Mouse (Mus musculus) G1E-ER4 (cell line): ENCODE data around the gene Rundc3a. TPM values are rescaled to one million over a fixed set of nuclear protein-coding genes. Genes with fewer than 3 reads are reported as not detected.

Source experiments
- GATA1 ChIP-seq: IDR thresholded peaks from one replicate; pipeline ENCODE4 v1.8.0; 2012; ENCODE audit warnings: low read length, inconsistent platforms
- polyA plus RNA-seq: library from polyadenylated mRNA; stranded (reverse); fragments of >175 nt; gene quantifications from 2 replicates; pipeline ENCODE4 v1.2.3, GENCODE M21; 2012

Gene Rundc3a
- polyA plus RNA-seq, 1 experiment = not detected

DNA sequence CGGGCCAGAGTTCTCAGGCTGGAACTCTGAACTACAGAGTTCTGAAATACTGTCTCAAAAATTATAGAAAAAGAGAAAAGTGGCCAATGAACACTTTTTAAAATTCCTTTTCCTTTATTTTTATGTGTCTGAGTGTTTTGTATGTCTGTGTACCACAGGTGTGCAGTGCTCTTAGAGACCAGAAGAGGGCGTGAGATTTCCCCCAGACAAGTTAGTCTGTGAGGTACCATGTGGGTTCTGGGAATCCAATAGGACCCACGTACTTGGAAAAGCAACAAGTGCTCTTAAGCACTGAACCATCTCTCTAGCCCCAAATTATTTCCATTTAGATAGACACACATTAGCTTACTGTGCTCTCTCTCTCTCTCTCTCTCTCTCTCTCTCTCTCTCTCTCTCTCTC lies 48.2 kb downstream of the Rundc3a start:
- TF ChIP-seq GATA1 = no peak

DNA sequence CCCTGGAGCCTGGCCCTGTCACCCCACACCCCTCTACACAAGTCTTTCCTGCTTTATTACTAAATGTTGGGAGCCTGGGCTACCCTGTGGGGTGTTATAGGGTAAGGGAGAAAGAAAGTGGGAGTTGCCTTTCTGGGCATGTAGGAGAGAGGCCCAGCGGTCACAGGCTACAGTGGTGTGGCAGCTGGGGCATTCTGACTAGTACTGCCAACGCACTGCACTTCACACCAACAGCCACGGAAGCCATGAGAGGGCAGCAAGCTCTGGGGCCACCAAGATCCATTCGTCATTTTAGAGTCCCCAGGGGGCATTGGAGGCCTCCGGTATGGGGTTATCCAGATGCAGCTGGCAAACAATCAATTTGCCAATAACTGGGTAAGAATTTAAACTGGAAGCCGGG lies 48.9 kb downstream of the Rundc3a start:
- no peak for TF ChIP-seq GATA1

- no peak for TF ChIP-seq GATA1
Measured at GRCm38 (mm10) chr11:102443740-102444139, 50.5 kb downstream of the Rundc3a start.

GRCm38 (mm10) chr11:102444321-102444720 lies 51.1 kb downstream of the Rundc3a start:
- no peak for TF ChIP-seq GATA1

- no peak for TF ChIP-seq GATA1
Measured at GRCm38 (mm10) chr11:102444781-102445180, 51.6 kb downstream of the Rundc3a start.

DNA sequence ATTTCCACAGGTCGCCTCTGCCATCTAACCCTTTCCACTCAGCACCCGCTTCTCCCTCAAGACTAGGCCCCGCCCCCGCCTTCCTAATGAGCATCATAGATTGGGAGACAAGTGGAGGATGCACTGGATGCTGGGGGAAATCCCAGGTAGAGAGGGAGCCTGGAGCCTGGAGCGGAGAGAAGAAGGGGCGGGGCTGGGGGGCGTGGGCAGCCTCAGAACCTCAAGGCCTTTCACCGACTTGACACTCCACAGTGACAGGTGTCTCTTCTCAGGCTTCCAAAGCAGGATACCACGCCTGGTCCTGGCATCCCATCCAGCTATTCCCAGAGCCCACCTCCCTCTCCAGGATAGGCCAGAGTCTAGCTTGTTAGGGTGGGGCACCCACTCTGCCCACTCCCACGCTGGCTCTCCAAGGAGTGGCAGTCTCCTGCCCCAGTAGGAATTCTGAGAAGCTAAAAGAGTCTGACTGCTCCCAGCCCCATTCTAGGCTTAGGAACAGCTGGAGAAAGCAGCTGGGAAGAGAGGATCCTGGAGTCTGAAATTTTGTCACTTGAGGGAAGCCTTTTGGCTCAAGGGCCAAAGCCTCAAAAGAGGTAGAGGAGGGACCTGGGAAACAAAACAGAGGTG lies 52.2 kb downstream of the Rundc3a start:
- TF ChIP-seq GATA1 = no peak

- TF ChIP-seq GATA1 = no peak
Measured at GRCm38 (mm10) chr11:102445891-102446361, 52.7 kb downstream of the Rundc3a start.

- TF ChIP-seq GATA1 = no peak
Measured at GRCm38 (mm10) chr11:102446581-102447461, 53.6 kb downstream of the Rundc3a start.

DNA sequence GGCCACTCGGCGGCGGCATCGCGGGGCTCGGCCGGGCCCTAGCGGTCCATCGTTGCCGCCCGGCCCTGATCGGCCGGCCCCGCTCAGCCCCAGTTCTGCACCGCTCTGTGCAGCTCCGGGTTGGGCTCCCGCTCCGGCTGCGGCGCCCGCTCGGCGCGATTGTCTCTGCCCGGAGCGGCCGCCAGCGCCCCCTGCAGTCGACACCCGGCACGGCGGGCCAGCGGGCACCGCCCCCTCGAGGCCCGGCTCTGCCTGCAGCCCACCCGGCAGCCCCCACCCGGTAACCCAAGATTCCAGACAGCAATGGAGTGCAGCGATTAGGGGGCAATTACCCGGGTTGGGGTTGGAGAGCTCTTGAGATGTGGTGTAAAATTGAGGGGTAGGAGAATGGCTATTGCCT lies 54.3 kb downstream of the Rundc3a start, which contains the start of gene Fam171a2:
Gene Fam171a2 (minus strand): TSS at position 186 of the 400 bp plus-strand sequence.
- TF ChIP-seq GATA1 = no peak

GRCm38 (mm10) chr11:102448327-102448726 lies 55.1 kb downstream of the Rundc3a start:
- no peak for TF ChIP-seq GATA1

GRCm38 (mm10) chr11:102449043-102450008 lies 56.1 kb downstream of the Rundc3a start:
- TF ChIP-seq GATA1 = no peak

Other genes starting within 250 kb of the Rundc3a start
- gene Nags, start 247.9 kb upstream of the Rundc3a start, polyA plus RNA-seq = not detected in 2 replicates
- gene Tmem101, start 237.0 kb upstream of the Rundc3a start, polyA plus RNA-seq = 13.0 and 14.8 TPM in 2 replicates
- gene Lsm12, start 208.1 kb upstream of the Rundc3a start, polyA plus RNA-seq = 106 and 164 TPM in 2 replicates
- gene G6pc3, start 203.8 kb upstream of the Rundc3a start, polyA plus RNA-seq = 21.2 and 21.5 TPM in 2 replicates
- 34.9 and 38.8 TPM in 2 replicates for gene Hdac5, start 163.2 kb upstream of the Rundc3a start, polyA plus RNA-seq
- gene BC030867, start 144.5 kb upstream of the Rundc3a start, polyA plus RNA-seq = 4.7 and 11.3 TPM in 2 replicates
- gene Asb16, start 124.7 kb upstream of the Rundc3a start, polyA plus RNA-seq = not detected in 2 replicates
- gene Tmub2, start 108.5 kb upstream of the Rundc3a start, polyA plus RNA-seq = 35.4 and 44.5 TPM in 2 replicates
- gene Atxn7l3, start 96.8 kb upstream of the Rundc3a start, polyA plus RNA-seq = 67.5 and 84.9 TPM in 2 replicates
- gene Ubtf, start 73.7 kb upstream of the Rundc3a start, polyA plus RNA-seq = 180 and 263 TPM in 2 replicates
- 7.0 and 10.8 TPM in 2 replicates for gene Slc4a1, start 27.2 kb upstream of the Rundc3a start, polyA plus RNA-seq
- gene Slc25a39, start 14.5 kb downstream of the Rundc3a start, polyA plus RNA-seq = 260 and 309 TPM in 2 replicates
- 13.2 and 18.9 TPM in 2 replicates for gene Grn, start 36.9 kb downstream of the Rundc3a start, polyA plus RNA-seq
- gene Fam171a2, start 54.3 kb downstream of the Rundc3a start, polyA plus RNA-seq = 0.23 and 0.30 TPM in 2 replicates
- 18.0 and 29.0 TPM in 2 replicates for gene Itga2b, start 76.7 kb downstream of the Rundc3a start, polyA plus RNA-seq
- 11.5 and 15.9 TPM in 2 replicates for gene Gpatch8, start 163.0 kb downstream of the Rundc3a start, polyA plus RNA-seq
- gene Gm11627, start 186.1 kb downstream of the Rundc3a start, polyA plus RNA-seq = not detected in 2 replicates
- not detected in 2 replicates for gene Fzd2, start 211.0 kb downstream of the Rundc3a start, polyA plus RNA-seq